Mouse (Mus musculus) stomach, embryonic 15.5 days (tissue): Measurements from ENCODE around the gene Foxred1. TPM values are rescaled to one million over a fixed set of nuclear protein-coding genes. Genes with fewer than 3 reads are reported as not detected.

ENCODE experiments used
- ATAC-seq: fragments of 200-750 bp; cut with Nextera tagmentation; 2 replicates; pipeline ENCODE4 v1.8.0; 2017; ENCODE audit warnings: low read depth, moderate number of reproducible peaks, moderate TSS enrichment; ENCODE audit not compliant: insufficient read depth, low FRiP score
- H3K27ac ChIP-seq: fragments of 300-500 bp; sonication (generic); 2 replicates; pipeline ENCODE4 v1.5.1; 2015; ENCODE audit warnings: mild to moderate bottlenecking, inconsistent platforms
- H3K27me3 ChIP-seq: fragments of 300-500 bp; sonication (generic); replicated peaks from 2 replicates; pipeline ENCODE4 v1.6.1; 2015; ENCODE audit warnings: inconsistent platforms
- H3K36me3 ChIP-seq: fragments of 300-500 bp; sonication (generic); 2 replicates; pipeline ENCODE4 v1.6.1; 2015; ENCODE audit warnings: inconsistent platforms
- H3K4me1 ChIP-seq: fragments of 300-500 bp; sonication (generic); 2 replicates; pipeline ENCODE4 v1.6.1; 2015; ENCODE audit warnings: inconsistent platforms
- H3K4me2 ChIP-seq: fragments of 300-500 bp; sonication (generic); 2 replicates; pipeline ENCODE4 v1.6.1; 2015; ENCODE audit warnings: mild to moderate bottlenecking, inconsistent platforms
- H3K4me3 ChIP-seq: fragments of 300-500 bp; sonication (generic); replicated peaks from 2 replicates; pipeline ENCODE4 v1.5.1; 2015; ENCODE audit warnings: inconsistent platforms
- H3K9ac ChIP-seq: fragments of 300-500 bp; sonication (generic); 2 replicates; pipeline ENCODE4 v1.6.1; 2015; ENCODE audit warnings: inconsistent platforms
- H3K9me3 ChIP-seq: fragments of 300-500 bp; sonication (generic); 2 replicates; pipeline ENCODE4 v1.6.1; 2016; ENCODE audit warnings: inconsistent platforms
- WGBS: fragments of 180-500 bp; shearing (Covaris S2); methylation state at CpG from one replicate; pipeline ENCODE4 v1.1.7; 2015; 5-methylcytosine and 5-hydroxymethylcytosine counted together
- polyA plus RNA-seq: library from polyadenylated mRNA; unstranded; fragments of >200 nt; fragmentation: Nextera tagmentation; extraction: Ambion mirVana; gene quantifications from 2 replicates; pipeline ENCODE4 v1.2.1, GENCODE M21; 2015

Gene Foxred1
- polyA plus RNA-seq, 1 experiment from 2014 or later, result 39.7 TPM

DNA sequence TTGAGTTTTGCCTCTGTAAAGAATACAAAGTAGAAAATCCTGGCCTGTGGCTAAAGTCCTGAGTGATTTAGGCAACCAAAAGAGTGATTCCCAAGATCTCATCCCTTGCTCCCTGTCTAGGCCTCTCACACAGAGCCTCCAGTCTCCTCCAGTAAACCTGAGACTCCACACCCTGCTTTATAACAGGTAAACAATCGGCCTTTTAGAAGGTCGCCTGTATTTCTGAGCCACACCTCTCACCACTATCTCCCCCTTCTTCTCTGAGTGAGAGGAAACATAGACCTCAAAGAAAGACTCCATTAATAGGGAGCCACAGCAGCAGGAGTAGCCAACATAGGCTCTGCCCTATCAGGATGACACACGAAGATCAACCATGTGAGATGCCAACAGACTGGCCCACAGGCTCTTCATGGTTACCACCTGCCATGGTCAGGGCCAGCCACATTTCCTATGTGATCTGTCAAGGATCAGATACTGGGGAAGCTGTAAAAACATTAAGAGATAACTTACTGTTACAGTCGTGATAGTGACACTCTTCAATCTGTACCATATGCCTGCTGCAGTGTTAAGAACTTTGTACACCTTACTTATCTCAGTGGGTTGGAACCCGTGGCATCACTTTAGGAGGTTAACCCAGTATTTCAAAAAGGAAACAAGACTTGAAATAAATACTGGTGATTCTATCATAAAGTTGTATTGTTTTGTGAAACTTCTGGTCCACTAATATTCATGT lies 46.5 kb downstream of the Foxred1 start:
- Histone ChIP-seq H3K27ac (no peak overlapping the region), H3K4me1 (no peaks in the 10 kb centered on the region), H3K9me3 (no peaks in the 10 kb centered on the region), H3K27me3 (no peaks in the 10 kb centered on the region), H3K4me2 (no peak overlapping the region), H3K36me3 (0 out of 2 replicates have a peak, but pooled peaks cover 7% of the 10 kb centered on the region), H3K9ac (no peak overlapping the region), H3K4me3 (no peak overlapping the region)
- WGBS, result 55% methylated on average over 5 of the region's 5 CpGs
- ATAC-seq, result no peak

DNA sequence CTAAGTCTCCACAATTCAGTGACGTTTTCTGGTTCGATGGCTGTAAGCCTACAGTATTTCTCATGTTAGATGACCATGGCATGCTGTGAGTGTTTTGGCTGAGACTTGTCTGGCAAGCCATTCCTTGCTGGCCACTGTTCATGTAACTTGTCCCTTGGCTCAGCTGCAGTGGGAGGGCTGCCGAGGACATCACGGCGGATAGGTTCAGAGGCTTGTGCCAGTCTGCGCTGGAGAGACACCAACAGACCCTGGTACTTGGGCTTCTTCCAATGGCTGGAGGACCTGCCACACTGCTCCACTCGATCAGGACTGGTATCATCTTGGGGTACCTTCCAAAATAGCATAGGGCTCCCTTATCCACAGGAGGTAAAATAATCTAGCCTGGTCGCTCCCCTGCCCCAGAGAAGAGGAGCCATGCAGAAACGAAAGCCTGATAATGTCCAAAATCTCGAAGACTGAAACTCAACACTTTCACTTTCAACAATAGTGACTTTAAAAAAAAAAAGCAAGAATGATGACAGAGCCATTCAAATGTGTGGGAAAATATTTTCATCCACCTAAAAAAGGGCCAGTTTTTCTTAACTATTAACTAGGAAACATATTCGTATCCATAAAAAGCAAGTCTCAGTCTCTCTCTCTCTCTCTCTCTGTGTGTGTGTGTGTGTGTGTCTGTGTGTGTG lies 47.7 kb downstream of the Foxred1 start:
- no peak overlapping the region for H3K4me3 ChIP-seq
- WGBS, result 90% methylated on average over 11 of the region's 11 CpGs
- no peak for ATAC-seq
- H3K4me2 ChIP-seq, result no peak overlapping the region
- H3K9me3 ChIP-seq, result no peaks in the 10 kb centered on the region
- no peak overlapping the region for H3K9ac ChIP-seq
- H3K36me3 ChIP-seq, result 0 out of 2 replicates have a peak, but pooled peaks cover 7% of the 10 kb centered on the region
- H3K27me3 ChIP-seq, result no peaks in the 10 kb centered on the region
- no peak overlapping the region for H3K27ac ChIP-seq
- H3K4me1 ChIP-seq, result no peaks in the 10 kb centered on the region

DNA sequence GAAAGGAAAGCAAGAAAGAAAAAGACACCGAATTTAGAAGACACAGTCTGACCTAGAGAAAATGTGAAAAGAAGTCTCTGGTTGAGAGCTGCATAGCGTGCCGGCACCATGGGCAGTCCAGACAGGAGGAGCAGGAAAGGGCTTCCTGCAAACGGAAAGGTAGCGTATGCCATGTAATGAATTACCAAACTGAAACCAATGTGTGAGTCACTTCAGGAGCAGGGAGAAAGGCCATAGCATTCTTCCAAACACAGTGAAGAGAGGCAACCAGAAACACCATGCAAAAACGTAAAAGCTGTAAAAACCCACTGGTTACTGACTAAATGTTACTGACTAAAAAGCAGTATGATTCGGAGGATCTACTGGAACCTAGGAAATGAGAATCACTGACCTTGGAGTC lies 49.1 kb downstream of the Foxred1 start:
- H3K27ac ChIP-seq, result no peak overlapping the region
- H3K9me3 ChIP-seq, result no peaks in the 10 kb centered on the region
- WGBS, result 82% methylated on average over 7 of the region's 7 CpGs
- no peaks in the 10 kb centered on the region for H3K27me3 ChIP-seq
- H3K4me2 ChIP-seq, result no peak overlapping the region
- H3K4me3 ChIP-seq, result no peak overlapping the region
- ATAC-seq, result no peak
- H3K36me3 ChIP-seq, result 0 out of 2 replicates have a peak, but pooled peaks cover 7% of the 10 kb centered on the region
- H3K4me1 ChIP-seq, result no peaks in the 10 kb centered on the region
- H3K9ac ChIP-seq, result no peak overlapping the region

DNA sequence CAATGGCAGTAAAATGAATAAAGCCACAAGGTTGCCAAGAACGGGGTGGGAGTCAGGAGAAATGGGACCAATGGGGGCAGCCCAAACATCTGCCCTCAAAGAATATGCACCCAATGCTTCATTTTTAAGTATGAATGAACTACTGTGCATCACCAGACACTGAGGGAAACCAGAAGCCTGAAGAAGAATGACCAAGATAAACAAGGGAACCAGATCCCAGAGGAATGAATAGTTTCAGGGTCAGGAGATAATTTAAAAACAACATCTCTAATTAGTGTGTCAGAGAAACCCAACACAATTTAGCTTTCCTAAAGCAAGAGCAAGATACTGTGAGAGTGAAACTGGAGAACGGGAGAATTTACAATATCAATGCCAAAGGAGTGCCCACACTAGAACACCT lies 50.2 kb downstream of the Foxred1 start:
- no peak overlapping the region for H3K27ac ChIP-seq
- WGBS, result 65% methylated on average over 2 of the region's 2 CpGs
- no peaks in the 10 kb centered on the region for H3K9me3 ChIP-seq
- H3K4me2 ChIP-seq, result no peak overlapping the region
- H3K4me3 ChIP-seq, result no peak overlapping the region
- H3K36me3 ChIP-seq, result 0 out of 2 replicates have a peak, but pooled peaks cover 5% of the 10 kb centered on the region
- H3K4me1 ChIP-seq, result peaks cover 4% of the 10 kb centered on the region; the same call in 1 of the 2 replicates
- no peak overlapping the region for H3K9ac ChIP-seq
- no peak for ATAC-seq
- H3K27me3 ChIP-seq, result no peaks in the 10 kb centered on the region

DNA sequence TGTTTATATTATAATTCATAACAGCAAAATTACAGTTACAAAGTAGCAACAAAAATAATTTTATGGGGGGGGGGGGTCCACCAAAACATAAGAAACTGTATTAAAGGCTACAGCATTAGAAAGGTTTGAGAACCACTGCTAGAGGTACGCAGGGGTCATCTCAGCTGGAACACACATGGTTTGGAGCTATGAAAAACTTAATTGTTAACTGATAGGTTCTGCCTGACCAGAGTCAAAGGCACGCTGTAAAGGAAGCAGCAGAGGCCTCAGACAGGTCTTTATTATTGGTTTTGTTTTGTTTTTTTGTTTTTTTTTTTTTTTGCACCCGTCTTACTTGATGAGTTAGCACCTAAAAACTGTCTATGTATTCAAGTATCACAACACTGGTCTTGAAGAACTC lies 52.4 kb downstream of the Foxred1 start:
- ATAC-seq, result no peak
- WGBS, result 87% methylated on average over 3 of the region's 3 CpGs

DNA sequence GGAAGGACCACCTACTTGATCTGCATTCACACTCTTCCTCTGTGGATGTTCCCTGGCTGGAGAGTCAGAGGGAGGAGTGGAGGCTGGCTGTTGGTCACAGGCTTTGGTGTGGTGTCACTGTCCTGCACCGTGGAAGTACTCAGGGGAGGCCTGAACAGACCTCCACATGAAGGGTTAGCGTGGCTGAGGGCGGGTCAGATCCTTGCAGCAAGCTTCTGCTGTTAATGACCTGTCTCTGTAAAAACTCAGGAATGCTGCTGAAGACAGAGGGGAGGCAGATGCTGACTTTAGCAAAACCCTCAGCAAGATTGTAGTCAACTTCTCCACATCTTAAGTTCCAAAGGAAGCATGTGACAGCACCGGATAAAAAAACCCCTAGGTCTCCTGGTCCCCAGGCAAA lies 54.0 kb downstream of the Foxred1 start:
- Histone ChIP-seq H3K9me3 (no peaks in the 10 kb centered on the region), H3K4me3 (no peak overlapping the region), H3K27me3 (no peaks in the 10 kb centered on the region), H3K27ac (peak overlapping the region; percentile 80), H3K36me3 (no peaks in the 10 kb centered on the region), H3K9ac (no peak overlapping the region), H3K4me2 (no peak overlapping the region), H3K4me1 (peaks cover 4% of the 10 kb centered on the region; the same call in 1 of the 2 replicates)
- no peak for ATAC-seq
- 58% methylated on average over 4 of the region's 4 CpGs for WGBS

More for the DNA sequence above, 52.4 kb downstream of the Foxred1 start:
- H3K4me3 ChIP-seq, result no peak overlapping the region
- H3K4me2 ChIP-seq, result no peak overlapping the region
- H3K9me3 ChIP-seq, result no peaks in the 10 kb centered on the region
- no peak overlapping the region for H3K27ac ChIP-seq
- no peaks in the 10 kb centered on the region for H3K27me3 ChIP-seq
- H3K4me1 ChIP-seq, result peaks cover 4% of the 10 kb centered on the region; the same call in 1 of the 2 replicates
- H3K36me3 ChIP-seq, result no peaks in the 10 kb centered on the region
- no peak overlapping the region for H3K9ac ChIP-seq

DNA sequence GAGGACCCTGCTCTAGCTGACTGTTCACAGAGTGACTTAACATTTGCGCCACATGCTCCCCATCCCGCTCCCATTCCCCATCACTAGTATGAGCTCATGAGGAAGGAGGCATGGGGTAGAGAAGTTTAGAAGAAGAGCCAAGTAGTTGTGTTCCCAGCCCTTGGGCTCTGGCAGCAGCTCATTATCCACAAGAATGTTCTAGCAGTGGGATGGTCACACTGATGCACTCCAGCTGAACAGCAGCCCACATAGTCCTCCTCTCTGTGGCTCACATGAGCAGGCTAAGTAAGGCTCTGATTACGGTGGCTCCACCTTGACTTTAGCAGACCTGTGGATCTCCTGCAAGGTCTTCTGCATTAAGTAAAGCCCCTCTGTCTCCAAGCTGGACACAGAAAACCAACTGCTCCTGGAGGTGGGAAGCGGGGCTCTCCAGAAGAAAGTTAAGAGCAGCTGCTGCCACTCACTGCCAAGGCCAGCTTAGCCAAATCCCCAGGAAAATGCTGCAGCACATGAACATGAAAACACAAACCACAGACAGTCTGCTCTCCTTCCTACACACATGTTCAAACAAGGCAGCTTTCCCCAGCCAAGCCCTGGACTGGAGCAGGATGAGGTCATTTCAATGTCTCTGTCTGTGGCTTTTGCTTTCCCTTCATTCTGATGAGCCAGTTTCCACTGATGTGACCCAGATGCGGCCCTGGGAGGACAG lies 54.7 kb downstream of the Foxred1 start:
- Histone ChIP-seq H3K27ac (peak overlapping the region; percentile 80), H3K4me2 (no peak overlapping the region), H3K9ac (no peak overlapping the region), H3K4me3 (no peak overlapping the region), H3K9me3 (no peaks in the 10 kb centered on the region), H3K36me3 (no peaks in the 10 kb centered on the region), H3K4me1 (peaks cover 4% of the 10 kb centered on the region; the same call in 1 of the 2 replicates), H3K27me3 (no peaks in the 10 kb centered on the region)
- ATAC-seq, result peak; percentile 71
- 77% methylated on average over 5 of the region's 5 CpGs for WGBS

Other genes starting within 250 kb of the Foxred1 start
- gene St3gal4, start 91.8 kb downstream of the Foxred1 start, polyA plus RNA-seq, result 45.7 and 59.4 TPM in 2 replicates
- 77.7 and 82.4 TPM in 2 replicates for gene Dcps, start 35.0 kb downstream of the Foxred1 start, polyA plus RNA-seq
- gene Srpr, start 10.9 kb downstream of the Foxred1 start, polyA plus RNA-seq, result 141 and 154 TPM in 2 replicates
- 12.8 and 13.9 TPM in 2 replicates for gene Tirap, start 10.8 kb downstream of the Foxred1 start, polyA plus RNA-seq
- gene Fam118b, start 56.8 kb upstream of the Foxred1 start, polyA plus RNA-seq, result 32.7 and 38.9 TPM in 2 replicates
- gene Rpusd4, start 56.8 kb upstream of the Foxred1 start, polyA plus RNA-seq, result 28.6 and 29.0 TPM in 2 replicates
- 10.2 and 10.4 TPM in 2 replicates for gene Cdon, start 210.1 kb upstream of the Foxred1 start, polyA plus RNA-seq